ENCODE assay signal across 16 mouse cellular contexts in the genomic region with DNA sequence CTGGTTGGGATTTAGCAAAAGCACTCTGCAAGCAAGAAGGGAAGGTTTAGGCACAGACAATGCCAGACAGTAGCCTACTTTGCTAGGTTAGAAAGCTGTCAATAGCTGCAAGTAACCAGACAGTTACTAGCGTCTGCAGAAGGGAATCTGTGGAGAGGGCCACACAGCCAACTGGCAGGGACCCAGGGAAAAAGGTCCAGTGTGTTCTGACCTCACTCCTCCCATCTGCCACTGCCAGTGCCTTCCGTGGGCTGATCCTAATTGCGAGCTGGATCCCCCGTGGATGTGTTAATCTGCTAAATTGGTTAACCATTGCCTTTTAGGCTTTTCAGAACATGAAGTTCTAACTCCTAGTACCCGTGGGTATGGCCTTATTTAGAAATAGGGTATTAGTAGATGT. TPM values are rescaled to one million over a fixed set of nuclear protein-coding genes. Genes with fewer than 3 reads are reported as not detected.
A peak's percentile ranks its signal among the peaks of the same experiment; 100 is the strongest.
DNase-seq lines count a peak whose midpoint lies in the region; ATAC-seq and TF ChIP-seq lines count a peak whose summit lies in the region.
"Had no signal": no experiment of that assay in that cellular context is flagged by ENCODE, and none has a peak within 500 bp of the region (broad histone marks: within the 10 kb centered on the region; RNA-seq: fewer than 3 reads in every experiment).

No protein-coding gene starts in this region.

- H3K9me3 ChIP-seq in liver, embryonic 12.5 days (replicated peaks), result no peaks in the 10 kb centered on the region
- H3K9me3 ChIP-seq: embryonic facial prominence, embryonic 10.5 days; hindbrain, embryonic 13.5 days; limb, embryonic 15.5 days had no signal

- no peak overlapping the region for H3K4me3 ChIP-seq in gastrocnemius, adult 2 months
- no peak overlapping the region for H3K4me3 ChIP-seq in liver, embryonic 12.5 days
- H3K4me3 ChIP-seq: embryonic facial prominence, embryonic 10.5 days; hindbrain, embryonic 13.5 days; limb, embryonic 15.5 days had no signal

- intact Hi-C loops in gastrocnemius, adult 2 months (cut with DNase I), result no loop called here
- intact Hi-C loops in left cerebral cortex, postnatal 25 days (cut with DNase I), result no loop called here

- no peak for TF ChIP-seq CTCF in gastrocnemius, adult 2 months (IDR thresholded peaks at IDR 0.05)

- ATAC-seq in liver, embryonic 12.5 days, result no peak

- DNase-seq in adrenal gland, postnatal 10 days, result peak; percentile 43
- no peak for DNase-seq in adrenal gland, adult 8-10 months
- DNase-seq in kidney, adult 18-20 months, result peak; percentile 35
- no peak for DNase-seq in kidney, adult 11 months
- peak; percentile 36 for DNase-seq in adipocyte (ENCODE audit: low spot score)
- DNase-seq in gastrocnemius, adult 2 months, result peak; percentile 79
- DNase-seq in left cerebral cortex, postnatal 25 days (ENCODE audit: low spot score in 2 of 2), result no peak
- DNase-seq: right cerebral cortex, postnatal 25 days had no signal

- peaks cover 25% of the 10 kb centered on the region for H3K36me3 ChIP-seq in liver, embryonic 12.5 days

- no peaks in the 10 kb centered on the region for H3K4me1 ChIP-seq in liver, embryonic 12.5 days
- H3K4me1 ChIP-seq: embryonic facial prominence, embryonic 10.5 days; hindbrain, embryonic 13.5 days; limb, embryonic 15.5 days had no signal

- no peak overlapping the region for H3K4me2 ChIP-seq in liver, embryonic 12.5 days
- H3K4me2 ChIP-seq: hindbrain, embryonic 13.5 days; limb, embryonic 15.5 days had no signal

- no peak overlapping the region for H3K9ac ChIP-seq in liver, embryonic 12.5 days
- H3K9ac ChIP-seq: hindbrain, embryonic 13.5 days; limb, embryonic 15.5 days had no signal

- 72% methylated on average over 5 of the region's 5 CpGs for WGBS in liver, embryonic 12.5 days (ENCODE audit: insufficient replicate concordance)

- H3K27me3 ChIP-seq in liver, embryonic 12.5 days (replicated peaks), result 0 out of 2 replicates have a peak, but pooled peaks cover 4% of the 10 kb centered on the region
- H3K27me3 ChIP-seq: hindbrain, embryonic 13.5 days; limb, embryonic 15.5 days had no signal

- H3K27ac ChIP-seq in gastrocnemius, adult 2 months, result no peak overlapping the region
- no peak overlapping the region for H3K27ac ChIP-seq in liver, embryonic 12.5 days
- H3K27ac ChIP-seq: embryonic facial prominence, embryonic 10.5 days; hindbrain, embryonic 13.5 days; limb, embryonic 15.5 days had no signal

RNA-seq across cellular contexts. Expression of gene Selenos, which starts 14.7 kb away (rescaled TPM):
- 10 to 100 TPM; 65.2 to 79.5 TPM for total RNA-seq in adrenal gland, postnatal 10 days (2021)
- total RNA-seq in adrenal gland, adult 8-10 months (2022), result 100 to 1,000 TPM in 3 of 4 experiments, 10 to 100 TPM in 1; 94.9 to 132 (median 113) TPM
- 10 to 100 TPM; 26.5 to 35.1 TPM for total RNA-seq in gastrocnemius, adult 2 months (2021)
- 60.7 and 65.5 TPM in 2 replicates for polyA plus RNA-seq in liver, embryonic 12.5 days (2016; fragmentation: Nextera tagmentation; extraction: Ambion mirVana)
- 10 to 100 TPM; 47.4 to 59.4 TPM for total RNA-seq in left cerebral cortex, postnatal 25 days (2021)

RNA-seq across cellular contexts. Expression of gene Chsy1, which starts 15.2 kb away (rescaled TPM):
- total RNA-seq in adrenal gland, postnatal 10 days (2021), result 10 to 100 TPM; 19.7 to 20.1 TPM
- total RNA-seq in adrenal gland, adult 8-10 months (2022), result 10 to 100 TPM; 13.8 to 15.8 (median 15.0) TPM
- 1 to 10 TPM; 4.1 to 4.2 TPM for total RNA-seq in gastrocnemius, adult 2 months (2021)
- 11.3 and 12.0 TPM in 2 replicates for polyA plus RNA-seq in liver, embryonic 12.5 days (2016; fragmentation: Nextera tagmentation; extraction: Ambion mirVana)
- total RNA-seq in left cerebral cortex, postnatal 25 days (2021), result 10 to 100 TPM; 17.0 to 18.4 TPM

RNA-seq across cellular contexts. Expression of gene Snrpa1, which starts 35.3 kb away (rescaled TPM):
- total RNA-seq in adrenal gland, postnatal 10 days (2021), result 10 to 100 TPM; 38.6 to 43.8 TPM
- total RNA-seq in adrenal gland, adult 8-10 months (2022), result 10 to 100 TPM; 30.4 to 43.3 (median 34.4) TPM
- total RNA-seq in gastrocnemius, adult 2 months (2021), result 10 to 100 TPM; 15.2 to 22.4 TPM
- 162 and 173 TPM in 2 replicates for polyA plus RNA-seq in liver, embryonic 12.5 days (2016; fragmentation: Nextera tagmentation; extraction: Ambion mirVana)
- total RNA-seq in left cerebral cortex, postnatal 25 days (2021), result 10 to 100 TPM; 29.8 to 33.1 TPM

RNA-seq across cellular contexts. Expression of gene Gm45213, which starts 50.7 kb away (rescaled TPM):
- not detected for total RNA-seq in adrenal gland, postnatal 10 days (2021)
- not detected for total RNA-seq in adrenal gland, adult 8-10 months (2022)
- total RNA-seq in gastrocnemius, adult 2 months (2021), result not detected
- polyA plus RNA-seq in liver, embryonic 12.5 days (2016; fragmentation: Nextera tagmentation; extraction: Ambion mirVana), result not detected in 2 replicates
- total RNA-seq in left cerebral cortex, postnatal 25 days (2021), result not detected
- polyA plus RNA-seq: embryonic facial prominence, embryonic 10.5 days; frontal cortex, adult 2 months; hindbrain, embryonic 13.5 days; limb, embryonic 15.5 days; lung, embryonic 16.5 days; stomach, embryonic 14.5 days; urinary bladder, adult 2 months had no signal

Comparison
In these comparisons a context has a peak if more than half of its experiments do, and no peak if none do; other contexts are left out.
1. DNase-seq: peak in adrenal gland, postnatal 10 days (single experiment), kidney, adult 18-20 months (single experiment), adipocyte (single experiment) and gastrocnemius, adult 2 months (single experiment); none in adrenal gland, adult 8-10 months (single experiment), kidney, adult 11 months (single experiment) and left cerebral cortex, postnatal 25 days (0 of 2).